Mouse (Mus musculus) hindbrain, postnatal 0 days (tissue): ENCODE data around the gene Gnat1. TPM values are rescaled to one million over a fixed set of nuclear protein-coding genes. Genes with fewer than 3 reads are reported as not detected.

Experiments used
- ATAC-seq: fragments of 200-750 bp; cut with Nextera tagmentation; 2 replicates; pipeline ENCODE4 v1.8.0; 2017; ENCODE audit warnings: mild to moderate bottlenecking, moderate TSS enrichment, moderate library complexity
- DNase-seq: peaks from one replicate; pipeline ENCODE4 v3.0.0-alpha.2; 2015; ENCODE audit warnings: low spot score
- H3K27ac ChIP-seq: fragments of 300-500 bp; sonication (generic); 2 replicates; pipeline ENCODE4 v1.5.1; 2014; ENCODE audit warnings: mild to moderate bottlenecking
- H3K27me3 ChIP-seq: fragments of 300-500 bp; sonication (generic); 2 replicates; pipeline ENCODE4 v1.6.1; 2014; ENCODE audit warnings: low read length, mixed read lengths; ENCODE audit not compliant: insufficient read depth
- H3K36me3 ChIP-seq: fragments of 300-500 bp; sonication (generic); 2 replicates; pipeline ENCODE4 v1.6.1; 2014; ENCODE audit warnings: low read length, mixed read lengths; ENCODE audit not compliant: insufficient read depth
- H3K4me1 ChIP-seq: fragments of 300-500 bp; sonication (generic); 2 replicates; pipeline ENCODE4 v1.6.1; 2014; ENCODE audit warnings: antibody characterized with exemption, low read length, mixed read lengths; ENCODE audit not compliant: insufficient read depth
- H3K4me2 ChIP-seq: fragments of 300-500 bp; sonication (generic); 2 replicates; pipeline ENCODE4 v1.6.1; 2014; ENCODE audit warnings: low read depth, mild to moderate bottlenecking, low read length, moderate library complexity, mixed read lengths
- H3K4me3 ChIP-seq: fragments of 300-500 bp; sonication (generic); 2 replicates; pipeline ENCODE4 v1.5.1; 2014; ENCODE audit warnings: low read length
- H3K9ac ChIP-seq: fragments of 300-500 bp; sonication (generic); replicated peaks from 2 replicates; pipeline ENCODE4 v1.6.1; 2014; ENCODE audit warnings: mild to moderate bottlenecking, low read length, moderate library complexity, mixed read lengths
- H3K9me3 ChIP-seq: fragments of 300-500 bp; sonication (generic); 2 replicates; pipeline ENCODE4 v1.6.1; 2016; ENCODE audit warnings: low read length, mixed read lengths
- CTCF ChIP-seq: IDR thresholded peaks from 2 replicates; pipeline ENCODE4 v1.5.1; 2016; ENCODE audit warnings: antibody characterized with exemption, control low read depth, low read depth
- WGBS: fragments of 180-500 bp; shearing (Covaris S2); extraction: QIAGEN DNeasy Blood & Tissue Kit; methylation state at CpG from one replicate; pipeline ENCODE4 v1.1.7; 2014; 5-methylcytosine and 5-hydroxymethylcytosine counted together
- polyA plus RNA-seq: library from polyadenylated mRNA; unstranded; fragments of >200 nt; fragmentation: Nextera tagmentation; extraction: Ambion mirVana; gene quantifications from 2 replicates; pipeline ENCODE4 v1.2.1, GENCODE M21; 2015
- total RNA-seq: library from RNA; depleted of rRNA; stranded (reverse); fragments of >200 nt; gene quantifications from 2 replicates; pipeline ENCODE4 v1.2.3, GENCODE M21; 2014

Gene Gnat1
- total and polyA plus RNA-seq, 2 experiments from 2014 or later, result 0.52 to 2.7 TPM

DNA sequence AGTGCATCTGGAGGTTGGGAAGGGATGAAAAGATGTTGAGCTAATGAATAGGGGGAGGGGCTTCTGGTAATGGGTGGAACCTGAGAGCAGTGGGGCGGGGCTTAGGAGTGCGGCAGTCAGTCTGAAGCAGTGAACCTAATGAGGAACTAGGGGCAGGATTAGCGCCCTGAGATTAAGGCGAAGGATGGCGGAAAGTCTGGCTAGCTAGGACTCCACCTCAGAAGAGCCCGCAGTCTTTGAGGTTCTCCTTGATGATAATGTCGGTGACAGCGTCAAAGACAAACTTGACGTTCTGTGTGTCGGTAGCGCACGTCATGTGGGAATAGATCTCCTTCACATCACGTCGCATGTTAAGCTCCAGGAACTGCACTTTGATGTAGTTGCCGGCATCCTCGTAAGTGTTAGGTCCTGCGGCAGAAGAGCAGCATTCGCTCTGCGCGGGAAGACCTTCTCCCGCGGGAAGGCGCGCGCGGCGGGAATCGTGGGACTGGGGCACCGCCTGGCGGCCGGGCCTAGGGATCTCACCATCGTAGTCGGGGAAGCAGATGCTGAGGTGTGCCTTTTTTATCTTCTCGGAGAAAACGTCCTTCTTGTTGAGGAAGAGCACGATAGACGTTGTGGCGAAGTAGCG is 3.7 kb downstream of the Gnat1 start:
- Histone ChIP-seq H3K4me2 (peak overlapping the region; percentile 66), H3K9ac (peak overlapping the region; percentile 40), H3K27me3 (peaks cover 7% of the 10 kb centered on the region), H3K9me3 (no peaks in the 10 kb centered on the region), H3K27ac (no peak overlapping the region), H3K36me3 (no peaks in the 10 kb centered on the region), H3K4me1 (peaks cover 3% of the 10 kb centered on the region; the same call in 1 of the 2 replicates), H3K4me3 (peak overlapping the region; percentile 33)
- ATAC-seq (peak; percentile 69), DNase-seq (peak; percentile 88)
- peak; percentile 93 for TF ChIP-seq CTCF
- WGBS, result 1% methylated on average over 39 of the region's 39 CpGs

DNA sequence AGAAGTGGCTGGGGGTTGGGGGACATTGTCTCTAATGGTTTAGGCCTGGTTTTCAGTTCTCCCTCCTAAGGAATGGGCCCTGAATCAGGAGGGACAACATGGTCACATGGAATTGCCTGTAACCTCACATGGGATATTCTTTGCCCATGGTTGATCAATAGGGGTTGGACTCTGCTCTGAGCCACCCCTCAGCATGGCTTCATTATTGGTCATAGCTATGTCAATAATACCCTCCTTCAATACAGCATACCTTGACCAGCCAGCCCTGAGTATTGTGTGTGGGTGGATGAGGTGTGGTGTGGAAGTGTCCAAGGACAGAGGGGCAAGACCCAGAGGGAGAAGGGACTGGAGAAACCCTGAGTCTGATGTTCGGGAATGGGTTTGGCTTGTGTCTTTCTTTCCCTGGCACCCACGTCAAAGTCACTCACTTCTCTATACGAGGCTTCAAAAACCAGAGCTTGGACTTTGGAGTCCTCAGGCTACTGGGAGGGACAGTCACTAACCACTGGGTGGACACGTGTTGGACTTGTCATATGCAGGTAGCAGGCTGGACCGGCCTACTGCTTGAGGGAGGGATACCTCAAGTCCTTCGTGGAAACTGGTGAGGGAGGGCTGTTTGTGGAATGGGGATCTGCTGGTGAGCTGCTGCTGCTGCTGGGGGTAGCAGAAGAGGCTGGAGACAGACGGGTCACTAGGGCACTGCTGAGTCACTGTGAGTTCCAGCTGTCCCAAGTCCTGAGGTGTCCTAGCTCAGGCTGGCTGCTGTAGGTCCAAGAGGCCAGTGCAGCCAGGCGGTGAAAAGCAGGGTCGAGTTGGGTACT is 4.7 kb downstream of the Gnat1 start:
- DNase-seq (no peak), ATAC-seq (no peak)
- TF ChIP-seq CTCF, result no peak
- no peak overlapping the region for H3K9ac ChIP-seq
- H3K27me3 ChIP-seq, result peaks cover 7% of the 10 kb centered on the region
- H3K9me3 ChIP-seq, result no peaks in the 10 kb centered on the region
- H3K27ac ChIP-seq, result no peak overlapping the region
- 67% methylated on average over 9 of the region's 9 CpGs for WGBS
- no peak overlapping the region for H3K4me2 ChIP-seq
- no peak overlapping the region for H3K4me3 ChIP-seq
- peaks cover 3% of the 10 kb centered on the region; the same call in 1 of the 2 replicates for H3K4me1 ChIP-seq
- H3K36me3 ChIP-seq, result no peaks in the 10 kb centered on the region

GRCm38 (mm10) chr9:107670259-107670658 is 9.3 kb downstream of the Gnat1 start:
- ATAC-seq, result no peak
- H3K4me2 ChIP-seq, result no peak overlapping the region
- no peak overlapping the region for H3K9ac ChIP-seq
- H3K27me3 ChIP-seq, result peaks cover 14% of the 10 kb centered on the region
- WGBS, result 60% methylated on average over 5 of the region's 5 CpGs
- no peaks in the 10 kb centered on the region for H3K9me3 ChIP-seq
- no peak for TF ChIP-seq CTCF
- H3K4me1 ChIP-seq, result peaks cover 7% of the 10 kb centered on the region; the same call in 1 of the 2 replicates
- no peaks in the 10 kb centered on the region for H3K36me3 ChIP-seq
- no peak for DNase-seq
- no peak overlapping the region for H3K27ac ChIP-seq
- H3K4me3 ChIP-seq, result no peak overlapping the region

DNA sequence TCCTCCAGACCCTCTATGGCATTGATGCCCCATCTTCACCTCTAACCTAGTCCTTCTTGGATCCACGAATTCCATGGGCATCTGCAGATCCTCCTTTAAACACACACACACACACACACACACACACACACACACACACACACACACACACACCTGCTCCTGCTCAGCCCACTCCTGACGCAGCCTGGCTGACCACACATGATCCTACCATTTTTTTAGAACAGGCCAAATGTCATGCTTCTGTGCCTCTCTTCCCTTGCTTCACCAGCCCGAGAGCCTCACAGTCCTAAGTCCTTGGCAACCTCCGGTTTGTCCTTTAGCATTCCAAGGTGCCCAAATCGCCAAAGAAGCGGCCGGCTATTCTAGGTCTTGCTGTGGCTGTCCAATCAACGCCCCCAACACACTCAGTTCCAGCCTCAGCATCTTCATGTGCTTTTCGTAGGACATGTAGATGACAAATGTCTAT is 10.0 kb downstream of the Gnat1 start, which contains the start of gene Slc38a3:
Gene Slc38a3 (minus strand): TSS at position 51 of the 466 bp plus-strand sequence.
- ATAC-seq (no peak), DNase-seq (no peak)
- H3K27me3 ChIP-seq, result peaks cover 14% of the 10 kb centered on the region; the same call in 1 of the 2 replicates
- H3K36me3 ChIP-seq, result no peaks in the 10 kb centered on the region
- H3K27ac ChIP-seq, result no peak within 1 kb of the TSS
- TF ChIP-seq CTCF, result no peak
- H3K4me3 ChIP-seq, result no peak within 1 kb of the TSS
- no peaks in the 10 kb centered on the region for H3K9me3 ChIP-seq
- H3K9ac ChIP-seq, result no peak within 1 kb of the TSS
- WGBS, result 82% methylated on average over 9 of the region's 9 CpGs
- H3K4me1 ChIP-seq, result peaks cover 7% of the 10 kb centered on the region; the same call in 1 of the 2 replicates
- no peak within 1 kb of the TSS for H3K4me2 ChIP-seq

DNA sequence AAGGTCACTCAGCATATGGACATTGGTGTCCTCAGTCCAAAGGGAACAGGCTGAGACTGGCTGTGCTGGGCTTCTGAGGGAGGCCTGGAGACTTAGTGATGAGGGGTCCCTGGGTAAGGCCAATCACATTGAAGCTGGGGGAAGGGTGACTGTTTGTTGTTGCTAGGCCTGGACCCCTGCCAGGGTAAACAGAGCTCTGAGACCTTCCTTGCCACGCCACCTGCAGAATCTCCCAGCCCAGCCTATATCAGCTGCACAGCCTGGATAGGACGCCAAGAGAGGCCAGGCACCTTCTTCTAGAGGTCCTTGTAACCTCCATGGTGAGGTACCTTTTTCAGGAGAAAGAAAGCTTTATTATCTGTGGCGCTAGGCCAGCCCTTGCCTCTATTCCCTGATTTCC is 10.6 kb downstream of the Gnat1 start:
- Histone ChIP-seq H3K27me3 (peaks cover 14% of the 10 kb centered on the region; the same call in 1 of the 2 replicates), H3K4me2 (no peak overlapping the region), H3K36me3 (no peaks in the 10 kb centered on the region), H3K9me3 (no peaks in the 10 kb centered on the region), H3K4me1 (peaks cover 10% of the 10 kb centered on the region; the same call in 1 of the 2 replicates), H3K4me3 (no peak overlapping the region), H3K27ac (no peak overlapping the region), H3K9ac (no peak overlapping the region)
- 61% methylated on average over 3 of the region's 3 CpGs for WGBS
- ATAC-seq (no peak), DNase-seq (no peak)
- TF ChIP-seq CTCF, result no peak

GRCm38 (mm10) chr9:107668011-107668410 is 11.5 kb downstream of the Gnat1 start:
- 45% methylated on average over 8 of the region's 8 CpGs for WGBS
- no peaks in the 10 kb centered on the region for H3K9me3 ChIP-seq
- 0 out of 2 replicates have a peak overlapping the region, but pooled peaks have one; percentile 70 for H3K4me2 ChIP-seq
- H3K27ac ChIP-seq, result no peak overlapping the region
- H3K9ac ChIP-seq, result no peak overlapping the region
- no peak for TF ChIP-seq CTCF
- no peak for ATAC-seq
- H3K4me3 ChIP-seq, result no peak overlapping the region
- H3K4me1 ChIP-seq, result peaks cover 19% of the 10 kb centered on the region
- no peaks in the 10 kb centered on the region for H3K36me3 ChIP-seq
- H3K27me3 ChIP-seq, result peaks cover 14% of the 10 kb centered on the region; the same call in 1 of the 2 replicates
- DNase-seq, result no peak
